Mouse (Mus musculus): ENCODE measurements at regions not wholly inside any gene's neighbourhood (a gene's known extent, or its start where the extent isn't known, plus 50 kb on each side); places are given as distances from the start of the nearest gene placed in this dataset.

- no peaks in the 10 kb centered on the region for H3K9me3 ChIP-seq
- no peak overlapping the region for H3K9ac ChIP-seq
- no peaks in the 10 kb centered on the region for H3K27me3 ChIP-seq (replicated peaks)
- H3K4me3 ChIP-seq = no peak overlapping the region
- H3K36me3 ChIP-seq (replicated peaks) = no peaks in the 10 kb centered on the region
- H3K27ac ChIP-seq = no peak overlapping the region
- 74% methylated on average over 13 of the region's 13 CpGs for WGBS
- H3K4me1 ChIP-seq = no peaks in the 10 kb centered on the region; the same call in 1 of the 2 replicates
- no peak for ATAC-seq (replicated peaks)
- H3K4me2 ChIP-seq = no peak overlapping the region
Measured at GRCm38 (mm10) chr13:51022401-51023250, 78.1 kb upstream of the Spin1 start.

GRCm38 (mm10) chr13:51023271-51023670, 77.4 kb upstream of the Spin1 start:
- Histone ChIP-seq H3K4me1 (no peaks in the 10 kb centered on the region; the same call in 1 of the 2 replicates), H3K36me3 (replicated peaks) (no peaks in the 10 kb centered on the region), H3K27me3 (replicated peaks) (no peaks in the 10 kb centered on the region), H3K4me2 (no peak overlapping the region), H3K4me3 (no peak overlapping the region), H3K9ac (no peak overlapping the region), H3K27ac (no peak overlapping the region), H3K9me3 (no peaks in the 10 kb centered on the region)
- no peak for ATAC-seq (replicated peaks)
- 87% methylated on average over 11 of the region's 11 CpGs for WGBS

GRCm38 (mm10) chr13:51026311-51026918, 74.3 kb upstream of the Spin1 start:
- Histone ChIP-seq H3K4me2 (no peak overlapping the region), H3K9ac (no peak overlapping the region)
- ATAC-seq (replicated peaks) = no peak

GRCm38 (mm10) chr13:51037850-51038450, 62.7 kb upstream of the Spin1 start:
- ATAC-seq (replicated peaks) = no peak
- H3K27me3 ChIP-seq (replicated peaks) = no peaks in the 10 kb centered on the region
- H3K4me1 ChIP-seq = no peaks in the 10 kb centered on the region
- no peak overlapping the region for H3K4me2 ChIP-seq
- 87% methylated on average over 13 of the region's 13 CpGs for WGBS
- no peak overlapping the region for H3K9ac ChIP-seq
- H3K27ac ChIP-seq = no peak overlapping the region
- no peak overlapping the region for H3K4me3 ChIP-seq
- no peaks in the 10 kb centered on the region for H3K9me3 ChIP-seq
- H3K36me3 ChIP-seq (replicated peaks) = no peaks in the 10 kb centered on the region

More at GRCm38 (mm10) chr13:51026311-51026918, 74.3 kb upstream of the Spin1 start:
- H3K9me3 ChIP-seq = no peaks in the 10 kb centered on the region
- no peak overlapping the region for H3K4me3 ChIP-seq
- 87% methylated on average over 6 of the region's 6 CpGs for WGBS
- no peaks in the 10 kb centered on the region for H3K27me3 ChIP-seq (replicated peaks)
- no peak overlapping the region for H3K27ac ChIP-seq
- H3K36me3 ChIP-seq (replicated peaks) = no peaks in the 10 kb centered on the region
- H3K4me1 ChIP-seq = no peaks in the 10 kb centered on the region; the same call in 1 of the 2 replicates

- H3K4me3 ChIP-seq = no peak overlapping the region
- H3K27ac ChIP-seq = no peak overlapping the region
- no peaks in the 10 kb centered on the region for H3K36me3 ChIP-seq (replicated peaks)
- 92% methylated on average over 4 of the region's 4 CpGs for WGBS
- no peaks in the 10 kb centered on the region for H3K27me3 ChIP-seq (replicated peaks)
- no peak overlapping the region for H3K4me2 ChIP-seq
- no peak overlapping the region for H3K9ac ChIP-seq
- H3K9me3 ChIP-seq = no peaks in the 10 kb centered on the region
- no peaks in the 10 kb centered on the region for H3K4me1 ChIP-seq
- ATAC-seq (replicated peaks) = no peak
Measured at GRCm38 (mm10) chr13:51038955-51039354, 61.7 kb upstream of the Spin1 start.

- ATAC-seq (replicated peaks) = no peak
- no peak overlapping the region for H3K4me3 ChIP-seq
- H3K36me3 ChIP-seq (replicated peaks) = no peaks in the 10 kb centered on the region
- H3K9me3 ChIP-seq = no peaks in the 10 kb centered on the region
- WGBS = 77% methylated on average over 2 of the region's 2 CpGs
- no peak overlapping the region for H3K9ac ChIP-seq
- no peaks in the 10 kb centered on the region for H3K27me3 ChIP-seq (replicated peaks)
- H3K4me1 ChIP-seq = no peaks in the 10 kb centered on the region
- no peak overlapping the region for H3K27ac ChIP-seq
- H3K4me2 ChIP-seq = no peak overlapping the region
Measured at GRCm38 (mm10) chr13:51041121-51041520, 59.6 kb upstream of the Spin1 start.

GRCm38 (mm10) chr13:51042881-51043402, 57.7 kb upstream of the Spin1 start:
- no peak overlapping the region for H3K4me3 ChIP-seq
- no peak overlapping the region for H3K9ac ChIP-seq
- H3K27ac ChIP-seq = no peak overlapping the region
- 96% methylated on average over 9 of the region's 9 CpGs for whole genome bisulfite sequencing
- no peaks in the 10 kb centered on the region for H3K9me3 ChIP-seq
- H3K36me3 ChIP-seq (replicated peaks) = no peaks in the 10 kb centered on the region
- no peaks in the 10 kb centered on the region for H3K4me1 ChIP-seq
- ATAC-seq (replicated peaks) = no peak
- no peaks in the 10 kb centered on the region for H3K27me3 ChIP-seq (replicated peaks)
- no peak overlapping the region for H3K4me2 ChIP-seq
